Mouse (Mus musculus) ZHBTc4 (cell line): Measurements from ENCODE around the gene Psd.

Experiments
- DNase-seq: peaks from one replicate; pipeline ENCODE4 v3.0.0-alpha.2; 2011; ENCODE audit warnings: low read depth, low spot score

The Psd gene

GRCm38 (mm10) chr19:46338942-46339286 is 12.0 kb upstream of the Psd start:
- DNase-seq = no peak

- DNase-seq = peak; percentile 98
Observed at GRCm38 (mm10) chr19:46338331-46338936, 11.5 kb upstream of the Psd start, which contains the start of gene Cuedc2. Cuedc2 (minus strand) TSS chr19:46338702.

- no peak for DNase-seq
Observed at GRCm38 (mm10) chr19:46337719-46338330, 10.9 kb upstream of the Psd start.

- no peak for DNase-seq
Observed at GRCm38 (mm10) chr19:46333906-46334305, 7.0 kb upstream of the Psd start.

GRCm38 (mm10) chr19:46332721-46333339 is 5.9 kb upstream of the Psd start:
- DNase-seq = no peak

- DNase-seq = no peak
Observed at GRCm38 (mm10) chr19:46331936-46332335, 5.0 kb upstream of the Psd start.

GRCm38 (mm10) chr19:46331326-46331725 is 4.4 kb upstream of the Psd start:
- no peak for DNase-seq

GRCm38 (mm10) chr19:46330696-46331095 is 3.7 kb upstream of the Psd start:
- DNase-seq = no peak

- peak; percentile 87 for DNase-seq
Observed at GRCm38 (mm10) chr19:46329951-46330350, 3.0 kb upstream of the Psd start.

GRCm38 (mm10) chr19:46329031-46329641 is 2.2 kb upstream of the Psd start:
- no peak for DNase-seq

- DNase-seq = peak; percentile 98
Observed at GRCm38 (mm10) chr19:46328081-46329030, 1.4 kb upstream of the Psd start, which contains the start of gene Fbxl15. Fbxl15 (plus strand) TSS chr19:46328184.

- no peak for DNase-seq
Observed at GRCm38 (mm10) chr19:46327531-46328064, 642 bp upstream of the Psd start.

- DNase-seq = no peak
Observed at GRCm38 (mm10) chr19:46326019-46326755, 769 bp downstream of the Psd start.

- DNase-seq = no peak
Observed at GRCm38 (mm10) chr19:46324918-46325317, 2.0 kb downstream of the Psd start.

- DNase-seq = no peak
Observed at GRCm38 (mm10) chr19:46324366-46324765, 2.6 kb downstream of the Psd start.

- no peak for DNase-seq
Observed at GRCm38 (mm10) chr19:46323716-46324115, 3.2 kb downstream of the Psd start.

- no peak for DNase-seq
Observed at GRCm38 (mm10) chr19:46322996-46323572, 3.9 kb downstream of the Psd start.

- no peak for DNase-seq
Observed at GRCm38 (mm10) chr19:46322144-46322995, 4.6 kb downstream of the Psd start.
